Mouse (Mus musculus): Measurements from ENCODE around the gene Scamp3. TPM values are rescaled to one million over a fixed set of nuclear protein-coding genes. Genes with fewer than 3 reads are reported as not detected.
A peak's percentile ranks its signal among the peaks of the same experiment; 100 is the strongest.

Scamp3 gene
- total RNA-seq (2014; rRNA removed) (60.4 and 77.5 TPM in 2 replicates), polyA plus RNA-seq (2015; fragmentation: Nextera tagmentation; extraction: Ambion mirVana) (139 and 143 TPM in 2 replicates)

DNA sequence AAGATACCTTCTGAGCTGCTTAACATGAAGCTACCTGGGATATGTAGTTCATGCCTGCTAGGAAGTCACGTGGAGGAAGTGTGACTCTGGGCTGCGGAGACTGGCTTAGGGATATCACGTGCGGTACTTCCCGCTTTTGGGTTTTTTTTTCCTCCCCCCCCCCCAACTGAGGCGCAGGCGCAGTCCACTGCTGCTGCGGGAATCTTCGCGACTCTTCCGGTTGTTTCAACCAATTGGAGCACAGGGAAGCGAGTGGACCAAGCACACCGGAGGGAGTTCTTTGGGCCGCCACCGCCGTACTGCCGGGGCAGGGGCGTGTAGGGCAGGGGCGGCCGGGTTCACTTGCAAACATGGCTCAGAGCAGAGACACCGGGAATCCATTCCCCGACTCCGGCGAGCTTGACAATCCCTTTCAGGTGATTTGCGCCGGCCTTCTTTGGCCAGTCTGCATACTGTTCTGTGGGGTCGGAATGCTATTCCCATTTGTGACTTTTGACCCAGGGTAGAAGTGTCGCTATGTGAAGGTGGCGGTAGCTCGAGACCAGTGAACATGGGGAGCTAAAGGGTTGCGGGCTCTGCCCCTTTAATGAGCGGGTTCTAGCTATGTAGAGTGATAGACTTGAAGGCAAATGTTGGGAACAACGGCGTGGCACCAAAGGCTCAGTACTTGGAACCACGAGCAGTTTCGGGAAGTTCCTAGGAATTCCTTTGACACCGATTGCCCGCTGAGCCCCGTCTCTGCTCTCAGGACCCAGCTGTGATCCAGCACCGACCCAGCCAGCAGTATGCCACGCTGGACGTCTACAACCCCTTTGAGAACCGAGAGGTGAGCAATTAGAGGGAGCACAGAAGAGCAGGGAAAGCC, at the start of gene Scamp3:
Gene Scamp3 (plus strand): TSS at position 232 of the 865 bp plus-strand sequence.
- peaks cover 65% of the 10 kb centered on the region for H3K36me3 ChIP-seq (ENCODE audit: insufficient read depth, low read length)
- no peaks in the 10 kb centered on the region for H3K9me3 ChIP-seq (ENCODE audit: low read length)
- DNase-seq (ENCODE audit: low spot score) (peak; percentile 97), ATAC-seq (peak; percentile 96)
- under 1% methylated on average over 43 of the region's 43 CpGs for WGBS
- peak within 1 kb of the TSS; percentile 78 for H3K27ac ChIP-seq
- H3K27me3 ChIP-seq (ENCODE audit: insufficient read depth, low read length) = no peaks in the 10 kb centered on the region
- peak within 1 kb of the TSS; percentile 98 for H3K4me2 ChIP-seq (ENCODE audit: low read depth, low read length)
- H3K4me3 ChIP-seq (ENCODE audit: low read length) = peak within 1 kb of the TSS; percentile 71
- peaks cover 9% of the 10 kb centered on the region for H3K4me1 ChIP-seq (ENCODE audit: insufficient read depth, low read length)
- peak within 1 kb of the TSS; percentile 71 for H3K9ac ChIP-seq (replicated peaks; ENCODE audit: low read length)
- TF ChIP-seq CTCF (IDR thresholded peaks at IDR 0.05; ENCODE audit: low read depth) = no peak

DNA sequence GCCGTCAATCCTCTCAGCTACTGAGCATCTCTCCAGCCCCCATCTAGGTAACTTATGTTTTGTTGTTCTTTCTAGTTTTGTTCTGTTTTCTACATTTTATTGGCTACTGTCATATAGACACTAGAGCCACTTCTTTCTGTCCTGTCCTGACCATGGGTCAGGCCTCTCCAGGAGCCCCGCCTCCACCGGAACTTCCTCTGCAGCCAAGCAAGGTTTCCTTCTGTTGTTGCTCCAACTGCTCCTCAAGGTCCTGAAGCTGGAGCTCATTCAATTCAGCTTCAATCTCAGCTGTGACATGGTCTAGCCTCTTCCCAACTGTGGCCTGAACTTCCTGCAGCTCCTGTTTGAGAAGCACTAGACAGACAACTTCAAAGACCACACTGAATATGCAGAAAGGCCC, 47.4 kb upstream of the Scamp3 start:
- 89% methylated on average over 3 of the region's 3 CpGs for WGBS
- Histone ChIP-seq H3K4me2 (ENCODE audit: low read depth, low read length) (no peak overlapping the region), H3K9ac (replicated peaks; ENCODE audit: low read length) (no peak overlapping the region), H3K4me1 (ENCODE audit: insufficient read depth, low read length) (no peaks in the 10 kb centered on the region), H3K27ac (no peak overlapping the region), H3K36me3 (ENCODE audit: insufficient read depth, low read length) (no peaks in the 10 kb centered on the region), H3K9me3 (ENCODE audit: low read length) (no peaks in the 10 kb centered on the region), H3K4me3 (ENCODE audit: low read length) (no peak overlapping the region), H3K27me3 (ENCODE audit: insufficient read depth, low read length) (no peaks in the 10 kb centered on the region)
- DNase-seq (ENCODE audit: low spot score) = no peak
- no peak for ATAC-seq
- no peak for TF ChIP-seq CTCF (IDR thresholded peaks at IDR 0.05; ENCODE audit: low read depth)

DNA sequence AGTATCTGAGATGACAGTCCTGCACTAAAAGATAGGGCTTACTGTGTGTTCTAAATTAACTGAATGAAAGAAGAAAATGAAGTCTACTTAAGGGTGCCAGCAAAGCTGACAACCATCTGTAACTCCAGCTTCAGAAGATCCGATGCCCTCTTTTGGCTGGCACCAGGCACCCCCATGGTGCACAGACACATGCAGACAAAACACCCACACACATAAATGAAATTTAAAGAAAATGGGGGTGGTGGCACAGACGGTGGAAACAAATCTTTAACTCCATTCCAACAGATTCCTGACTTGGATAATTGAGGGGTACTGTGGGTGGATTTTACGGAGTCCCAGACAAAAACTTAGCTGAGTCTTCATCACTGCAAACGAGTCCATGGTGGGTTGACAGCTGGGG, 45.5 kb upstream of the Scamp3 start:
- H3K27ac ChIP-seq = no peak overlapping the region
- no peaks in the 10 kb centered on the region for H3K4me1 ChIP-seq (ENCODE audit: insufficient read depth, low read length)
- DNase-seq (ENCODE audit: low spot score) (no peak), ATAC-seq (no peak)
- H3K4me2 ChIP-seq (ENCODE audit: low read depth, low read length) = peak overlapping the region; percentile 69
- 23% methylated on average over 4 of the region's 4 CpGs for WGBS
- peak overlapping the region; percentile 28; the same call in 1 of the 2 replicates for H3K4me3 ChIP-seq (ENCODE audit: low read length)
- no peaks in the 10 kb centered on the region for H3K9me3 ChIP-seq (ENCODE audit: low read length)
- H3K36me3 ChIP-seq (ENCODE audit: insufficient read depth, low read length) = no peaks in the 10 kb centered on the region
- H3K27me3 ChIP-seq (ENCODE audit: insufficient read depth, low read length) = no peaks in the 10 kb centered on the region
- H3K9ac ChIP-seq (replicated peaks; ENCODE audit: low read length) = no peak overlapping the region
- no peak for TF ChIP-seq CTCF (IDR thresholded peaks at IDR 0.05; ENCODE audit: low read depth)

DNA sequence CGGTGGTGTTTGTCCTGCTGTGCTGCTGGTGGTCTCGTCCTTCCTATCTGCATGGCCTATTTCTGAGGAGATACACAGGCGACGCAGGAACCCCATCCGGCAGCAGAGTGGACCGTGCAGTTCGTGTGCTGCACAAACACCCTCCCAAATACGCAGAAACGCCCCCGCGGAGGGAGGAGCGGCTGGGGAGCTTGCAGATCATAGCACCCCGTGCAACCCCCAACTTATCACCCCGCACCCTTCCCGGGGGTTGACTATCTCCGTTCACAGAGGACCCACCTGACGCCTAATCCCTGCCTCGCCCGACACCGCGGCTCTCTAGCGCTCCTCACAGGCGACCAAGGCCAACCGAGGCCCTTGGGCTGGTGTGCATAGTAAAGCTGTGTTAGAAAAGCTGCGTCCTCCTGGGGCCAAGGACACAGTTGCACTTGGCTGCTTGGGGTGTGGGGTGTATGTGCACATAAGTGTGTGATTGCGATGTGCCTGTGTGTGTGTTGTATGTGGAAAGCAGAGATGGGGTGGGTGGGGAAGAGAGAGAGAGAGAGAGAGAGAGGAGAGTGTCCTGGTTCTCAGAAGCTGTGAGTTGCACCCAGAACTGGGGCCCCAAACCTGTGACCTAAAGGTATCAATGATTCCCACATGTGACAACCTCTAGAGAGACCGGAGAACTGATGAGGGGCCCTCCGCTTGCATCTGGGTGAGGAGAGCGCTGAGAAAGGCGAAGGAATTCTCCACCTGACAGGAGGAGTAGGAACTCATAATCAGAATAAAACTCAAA, 44.8 kb upstream of the Scamp3 start:
- Histone ChIP-seq H3K4me1 (ENCODE audit: insufficient read depth, low read length) (no peaks in the 10 kb centered on the region), H3K4me2 (ENCODE audit: low read depth, low read length) (peak overlapping the region; percentile 69), H3K9me3 (ENCODE audit: low read length) (no peaks in the 10 kb centered on the region), H3K36me3 (ENCODE audit: insufficient read depth, low read length) (no peaks in the 10 kb centered on the region), H3K4me3 (ENCODE audit: low read length) (peak overlapping the region; percentile 28), H3K9ac (replicated peaks; ENCODE audit: low read length) (0 out of 2 replicates have a peak overlapping the region, but pooled peaks have one; percentile 33), H3K27ac (no peak overlapping the region), H3K27me3 (ENCODE audit: insufficient read depth, low read length) (no peaks in the 10 kb centered on the region)
- DNase-seq (ENCODE audit: low spot score) (peak; percentile 47), ATAC-seq (peak; percentile 74)
- TF ChIP-seq CTCF (IDR thresholded peaks at IDR 0.05; ENCODE audit: low read depth) = peak; percentile 62
- WGBS = 16% methylated on average over 30 of the region's 30 CpGs

DNA sequence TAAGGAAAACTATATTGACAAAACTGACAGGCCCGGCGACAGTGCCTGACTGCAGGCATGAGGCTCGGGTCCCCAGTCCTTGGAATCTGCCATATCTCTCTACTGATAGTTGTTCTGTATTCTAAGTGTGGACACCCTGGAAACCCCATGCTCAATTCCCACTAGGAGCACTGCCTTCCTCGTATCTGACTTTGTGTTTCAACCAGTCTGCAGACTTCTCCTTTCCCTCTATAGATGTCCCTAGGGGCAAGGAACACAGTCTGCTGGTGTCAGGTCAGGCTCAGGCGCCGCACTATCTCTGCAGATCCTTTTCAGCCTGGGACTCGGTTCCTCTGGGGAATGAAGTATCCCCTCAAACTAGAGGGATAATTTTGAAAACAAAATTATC, 44.2 kb upstream of the Scamp3 start:
- Histone ChIP-seq H3K4me3 (ENCODE audit: low read length) (no peak overlapping the region), H3K4me1 (ENCODE audit: insufficient read depth, low read length) (no peaks in the 10 kb centered on the region), H3K4me2 (ENCODE audit: low read depth, low read length) (no peak overlapping the region; the same call in 1 of the 2 replicates), H3K9ac (replicated peaks; ENCODE audit: low read length) (no peak overlapping the region), H3K36me3 (ENCODE audit: insufficient read depth, low read length) (no peaks in the 10 kb centered on the region), H3K27me3 (ENCODE audit: insufficient read depth, low read length) (no peaks in the 10 kb centered on the region), H3K9me3 (ENCODE audit: low read length) (no peaks in the 10 kb centered on the region), H3K27ac (no peak overlapping the region)
- no peak for DNase-seq (ENCODE audit: low spot score)
- ATAC-seq = no peak
- TF ChIP-seq CTCF (IDR thresholded peaks at IDR 0.05; ENCODE audit: low read depth) = no peak
- WGBS = 80% methylated on average over 7 of the region's 7 CpGs

DNA sequence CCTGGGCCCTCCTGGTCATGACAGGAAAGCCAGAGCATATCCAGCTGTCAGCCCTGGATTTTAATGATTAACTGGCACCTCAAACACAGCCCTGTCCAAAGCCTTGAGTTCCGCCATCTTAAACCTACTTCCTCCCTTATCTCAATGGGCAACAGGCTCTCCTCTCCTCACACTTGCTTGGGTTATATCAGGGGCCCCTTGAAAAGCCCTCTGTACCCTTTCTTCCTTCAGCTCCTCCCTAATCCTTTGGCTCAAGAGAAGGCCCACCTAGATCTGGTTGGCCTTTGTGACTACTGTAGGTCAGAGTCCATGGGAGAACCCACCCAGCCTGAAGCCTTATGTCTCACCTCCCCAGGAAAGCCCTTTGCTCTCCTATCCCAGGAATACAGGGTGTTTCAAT, 43.5 kb upstream of the Scamp3 start:
- ATAC-seq = no peak
- WGBS = 97% methylated on average over 1 of the region's 1 CpGs
- Histone ChIP-seq H3K27ac (no peak overlapping the region), H3K36me3 (ENCODE audit: insufficient read depth, low read length) (no peaks in the 10 kb centered on the region), H3K4me2 (ENCODE audit: low read depth, low read length) (no peak overlapping the region), H3K9ac (replicated peaks; ENCODE audit: low read length) (no peak overlapping the region), H3K4me3 (ENCODE audit: low read length) (no peak overlapping the region), H3K27me3 (ENCODE audit: insufficient read depth, low read length) (no peaks in the 10 kb centered on the region), H3K9me3 (ENCODE audit: low read length) (no peaks in the 10 kb centered on the region), H3K4me1 (ENCODE audit: insufficient read depth, low read length) (no peaks in the 10 kb centered on the region)
- TF ChIP-seq CTCF (IDR thresholded peaks at IDR 0.05; ENCODE audit: low read depth) = no peak
- DNase-seq (ENCODE audit: low spot score) = no peak

Data from hindbrain, postnatal 0 days (tissue).